Mouse (Mus musculus) embryonic facial prominence, embryonic 14.5 days (tissue): Measurements from ENCODE around the gene Gjb2. TPM values are rescaled to one million over a fixed set of nuclear protein-coding genes. Genes with fewer than 3 reads are reported as not detected.

Experiments used
- ATAC-seq: fragments of 200-750 bp; cut with Nextera tagmentation; 2 replicates; pipeline ENCODE4 v1.8.0; 2017; ENCODE audit warnings: low read depth, moderate number of reproducible peaks, moderate TSS enrichment
- DNase-seq: peaks from one replicate; pipeline ENCODE4 v3.0.0-alpha.2; 2015; ENCODE audit warnings: low spot score
- H3K27ac ChIP-seq: fragments of 300-500 bp; sonication (generic); replicated peaks from 2 replicates; pipeline ENCODE4 v1.5.1; 2014; ENCODE audit warnings: low read depth, mild to moderate bottlenecking, low read length, moderate library complexity
- H3K27me3 ChIP-seq: fragments of 300-500 bp; sonication (generic); replicated peaks from 2 replicates; pipeline ENCODE4 v1.6.1; 2014; ENCODE audit warnings: low read length; ENCODE audit not compliant: control insufficient read depth, insufficient read depth
- H3K36me3 ChIP-seq: fragments of 300-500 bp; sonication (generic); 2 replicates; pipeline ENCODE4 v1.6.1; 2014; ENCODE audit warnings: low read length, mixed read lengths; ENCODE audit not compliant: control insufficient read depth, insufficient read depth
- H3K4me1 ChIP-seq: fragments of 300-500 bp; sonication (generic); 2 replicates; pipeline ENCODE4 v1.6.1; 2014; ENCODE audit warnings: antibody characterized with exemption, low read length; ENCODE audit not compliant: control insufficient read depth, insufficient read depth
- H3K4me2 ChIP-seq: fragments of 300-500 bp; sonication (generic); 2 replicates; pipeline ENCODE4 v1.6.1; 2014; ENCODE audit warnings: low read depth, mild to moderate bottlenecking, low read length, moderate library complexity, mixed read lengths
- H3K4me3 ChIP-seq: fragments of 300-500 bp; sonication (generic); 2 replicates; pipeline ENCODE4 v1.5.1; 2014; ENCODE audit warnings: low read depth, mild to moderate bottlenecking, low read length
- H3K9ac ChIP-seq: fragments of 300-500 bp; sonication (generic); 2 replicates; pipeline ENCODE4 v1.6.1; 2014; ENCODE audit warnings: low read depth, mild to moderate bottlenecking, low read length, moderate library complexity, mixed read lengths
- H3K9me3 ChIP-seq: fragments of 300-500 bp; sonication (generic); 2 replicates; pipeline ENCODE4 v1.6.1; 2016; ENCODE audit warnings: low read length; ENCODE audit not compliant: control insufficient read depth
- WGBS: fragments of 180-500 bp; shearing (Covaris S2); extraction: QIAGEN DNeasy Blood & Tissue Kit; methylation state at CpG from one replicate; pipeline ENCODE4 v1.1.7; 2014; 5-methylcytosine and 5-hydroxymethylcytosine counted together
- polyA plus RNA-seq: library from polyadenylated mRNA; unstranded; fragments of >200 nt; fragmentation: Nextera tagmentation; extraction: Ambion mirVana; gene quantifications from 2 replicates; pipeline ENCODE4 v1.2.1, GENCODE M21; 2014

Gjb2 gene
- polyA plus RNA-seq: 30.5 and 47.2 TPM in 2 replicates

DNA sequence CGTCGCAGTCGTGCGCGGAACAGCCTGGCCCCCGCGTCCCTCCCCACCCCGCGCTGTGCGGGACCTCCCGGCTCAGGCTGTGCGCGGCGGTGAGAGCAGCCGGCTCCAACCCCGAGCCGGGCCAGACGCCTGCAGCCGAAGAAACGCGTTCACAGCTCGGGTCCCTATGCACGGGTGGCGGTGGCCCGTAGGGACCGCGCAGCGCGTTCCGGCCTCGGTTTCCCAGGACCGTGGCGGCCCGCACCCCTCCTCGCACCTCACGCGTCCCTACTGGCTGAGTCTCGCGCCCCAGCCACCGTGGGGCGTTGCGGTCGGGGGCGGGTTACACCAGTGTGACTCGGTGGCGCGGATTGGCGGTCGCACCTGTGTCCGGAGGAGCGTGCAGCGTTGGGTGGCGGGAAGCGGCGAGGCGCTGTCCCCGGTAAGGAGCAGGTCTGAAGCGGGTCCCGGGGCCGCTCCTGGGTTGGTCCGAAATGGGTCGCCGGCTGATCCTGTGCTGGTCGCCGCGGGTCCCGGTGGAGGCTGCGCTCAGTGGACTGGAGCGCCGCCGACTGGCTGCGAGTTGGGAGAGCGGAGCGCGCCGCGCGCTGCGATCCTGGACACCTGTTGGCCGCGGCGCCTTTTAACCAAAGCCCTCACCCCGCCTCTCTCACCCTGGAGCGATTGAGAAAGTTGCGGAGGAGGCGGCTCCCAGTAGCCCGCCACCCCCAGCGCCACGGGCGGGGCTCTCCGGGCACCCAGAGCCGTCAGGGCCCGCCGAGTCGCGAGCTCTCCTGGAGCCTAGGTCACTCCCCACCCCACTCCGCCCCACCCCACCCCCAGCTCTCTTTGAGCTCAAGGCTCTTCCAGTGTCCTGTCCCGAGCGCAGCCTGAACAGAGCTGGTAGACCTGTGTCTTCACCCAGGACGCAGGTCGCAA is at the start of gene Gjb2:
Gene Gjb2 (minus strand): TSS at position 597 of the 918 bp plus-strand sequence.
- peak within 1 kb of the TSS; percentile 66 for H3K4me3 ChIP-seq
- no peak within 1 kb of the TSS for H3K27ac ChIP-seq
- peaks cover 3% of the 10 kb centered on the region; the same call in 1 of the 2 replicates for H3K4me1 ChIP-seq
- H3K36me3 ChIP-seq: no peaks in the 10 kb centered on the region
- H3K4me2 ChIP-seq: peak within 1 kb of the TSS; percentile 100
- peak; percentile 54 for DNase-seq
- peak within 1 kb of the TSS; percentile 60 for H3K9ac ChIP-seq
- under 1% methylated on average over 55 of the region's 101 CpGs for WGBS
- no peaks in the 10 kb centered on the region for H3K9me3 ChIP-seq
- peak; percentile 64 for ATAC-seq
- H3K27me3 ChIP-seq: peaks cover 69% of the 10 kb centered on the region

DNA sequence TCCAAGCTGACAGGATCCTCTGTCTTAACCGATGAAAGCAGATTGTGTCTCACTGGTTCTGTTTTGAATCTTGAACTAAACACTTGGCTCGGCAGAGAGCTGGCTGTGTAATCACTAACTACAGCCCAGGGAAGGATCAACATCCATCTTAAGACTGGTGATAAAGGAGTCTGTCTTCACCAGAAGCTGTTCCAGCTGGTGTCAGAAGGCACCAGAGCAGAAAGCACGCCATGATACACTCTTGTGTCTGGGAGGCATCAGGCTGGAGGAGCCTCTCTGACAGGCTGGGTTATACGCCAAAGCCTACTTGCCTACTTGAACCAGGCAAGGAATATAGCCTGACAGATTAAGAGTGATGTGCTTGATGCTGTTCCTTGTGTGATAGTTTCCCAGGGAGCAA is 41.2 kb upstream of the Gjb2 start:
- ATAC-seq (no peak), DNase-seq (no peak)
- Histone ChIP-seq H3K4me1 (no peaks in the 10 kb centered on the region), H3K27ac (no peak overlapping the region), H3K4me2 (no peak overlapping the region), H3K4me3 (no peak overlapping the region), H3K9ac (no peak overlapping the region), H3K27me3 (no peaks in the 10 kb centered on the region), H3K9me3 (no peaks in the 10 kb centered on the region), H3K36me3 (no peaks in the 10 kb centered on the region)
- WGBS: 38% methylated on average over 4 of the region's 4 CpGs

DNA sequence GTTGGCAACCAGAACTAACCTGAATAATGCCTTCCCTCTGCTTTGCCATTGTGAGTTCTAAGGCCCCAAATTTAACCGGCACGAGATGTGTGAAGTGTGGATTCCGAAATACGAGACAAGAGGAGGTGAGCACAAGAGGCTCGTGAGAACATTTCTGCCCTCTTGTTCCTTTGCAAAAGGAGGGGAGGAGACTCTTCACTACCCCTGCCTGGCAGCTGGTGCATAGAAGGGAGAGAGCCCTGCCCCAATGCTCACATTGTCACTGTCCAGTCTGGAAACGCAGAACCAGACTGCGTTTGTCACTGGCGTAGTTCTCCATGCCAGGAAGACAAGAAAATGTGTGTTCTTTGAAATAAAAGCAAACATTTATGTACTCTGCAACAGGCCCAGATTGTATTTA is 30.8 kb upstream of the Gjb2 start:
- H3K9me3 ChIP-seq: no peaks in the 10 kb centered on the region
- WGBS: 67% methylated on average over 8 of the region's 8 CpGs
- H3K27ac ChIP-seq: no peak overlapping the region
- DNase-seq: no peak
- H3K27me3 ChIP-seq: peaks cover 41% of the 10 kb centered on the region
- H3K4me1 ChIP-seq: 0 out of 2 replicates have a peak, but pooled peaks cover 4% of the 10 kb centered on the region
- H3K9ac ChIP-seq: no peak overlapping the region
- ATAC-seq: no peak
- no peaks in the 10 kb centered on the region for H3K36me3 ChIP-seq
- no peak overlapping the region for H3K4me3 ChIP-seq
- no peak overlapping the region for H3K4me2 ChIP-seq

DNA sequence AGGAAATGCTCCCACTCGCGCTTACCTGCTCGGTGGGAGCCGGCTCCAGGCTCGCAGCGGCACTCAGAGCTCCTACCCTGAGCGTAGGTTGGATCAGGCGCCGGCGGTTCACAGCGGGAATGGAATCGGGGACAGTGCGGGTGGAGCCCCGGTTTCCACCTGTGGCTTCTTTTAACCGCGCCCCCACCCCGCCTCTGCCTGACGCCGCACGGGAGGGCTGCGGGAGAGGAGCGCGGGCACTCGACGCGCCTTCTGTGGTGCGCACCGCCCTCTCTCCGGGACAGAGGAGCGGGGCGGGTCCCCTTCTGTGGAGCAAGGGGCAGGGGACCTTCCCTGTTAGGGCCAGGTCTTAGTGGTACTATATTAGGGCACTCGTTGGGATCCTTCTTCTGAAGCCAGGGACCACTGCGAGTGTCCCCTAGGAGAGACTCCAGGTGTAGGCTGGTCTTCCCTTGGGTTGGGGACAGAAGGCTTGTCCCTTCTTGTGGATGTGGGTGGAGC is 28.7 kb upstream of the Gjb2 start, which contains the start of gene Gjb6:
Gene Gjb6 (minus strand): TSS at position 451 of the 501 bp plus-strand sequence.
- peaks cover 41% of the 10 kb centered on the region for H3K27me3 ChIP-seq
- peak within 1 kb of the TSS; percentile 42; the same call in 1 of the 2 replicates for H3K9ac ChIP-seq
- DNase-seq (no peak), ATAC-seq (0 out of 2 replicates have a peak, but pooled peaks have one; percentile 44)
- H3K4me1 ChIP-seq: 0 out of 2 replicates have a peak, but pooled peaks cover 4% of the 10 kb centered on the region
- 3% methylated on average over 14 of the region's 33 CpGs for WGBS
- H3K9me3 ChIP-seq: no peaks in the 10 kb centered on the region
- peak within 1 kb of the TSS; percentile 64 for H3K4me2 ChIP-seq
- peak within 1 kb of the TSS; percentile 41 for H3K4me3 ChIP-seq
- no peaks in the 10 kb centered on the region for H3K36me3 ChIP-seq
- H3K27ac ChIP-seq: no peak within 1 kb of the TSS

DNA sequence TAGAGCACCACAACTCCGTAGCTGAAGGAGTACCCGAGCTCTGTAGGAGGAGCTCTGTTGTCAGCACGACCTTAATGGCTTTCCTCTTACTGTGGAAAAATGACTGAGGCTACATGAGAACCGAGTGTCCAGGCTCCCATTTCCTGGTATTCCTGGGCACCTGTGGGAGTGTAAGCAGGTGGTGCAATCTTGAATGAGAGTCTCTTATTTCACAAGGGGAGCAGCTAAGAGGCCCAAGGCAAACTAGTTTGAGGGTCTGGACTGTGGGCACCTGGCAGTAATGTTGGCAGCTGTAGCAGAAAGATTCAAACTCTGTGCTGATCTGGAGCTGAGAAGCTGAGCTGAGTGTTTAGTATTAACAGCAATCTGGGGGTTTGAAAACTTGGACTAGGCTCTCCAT is 22.9 kb upstream of the Gjb2 start:
- Histone ChIP-seq H3K4me3 (no peak overlapping the region), H3K36me3 (no peaks in the 10 kb centered on the region), H3K9me3 (no peaks in the 10 kb centered on the region), H3K4me2 (no peak overlapping the region), H3K4me1 (no peaks in the 10 kb centered on the region), H3K27me3 (peaks cover 13% of the 10 kb centered on the region), H3K27ac (no peak overlapping the region), H3K9ac (no peak overlapping the region)
- ATAC-seq (peak; percentile 22; the same call in 1 of the 2 replicates), DNase-seq (no peak)
- WGBS: 51% methylated on average over 4 of the region's 4 CpGs

DNA sequence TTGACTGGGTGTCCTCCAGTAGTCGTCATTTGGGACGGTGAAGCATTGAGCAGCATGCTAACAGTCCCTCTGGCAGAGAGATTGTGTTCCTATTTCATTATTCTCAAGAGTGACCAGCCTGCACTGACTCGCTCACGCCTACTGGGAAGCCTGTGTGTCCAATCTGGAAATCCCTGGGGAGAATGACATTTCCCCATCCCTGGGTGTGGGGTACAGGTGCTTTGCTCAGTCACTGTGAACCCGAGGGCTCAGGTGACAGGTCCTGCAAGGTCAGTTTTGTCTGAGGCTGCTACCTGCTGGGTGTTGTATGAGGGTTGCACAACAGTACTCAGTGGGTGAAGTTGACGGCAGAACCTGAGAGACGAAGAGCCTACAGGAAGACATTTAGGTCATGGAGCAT is 17.8 kb upstream of the Gjb2 start:
- Histone ChIP-seq H3K9me3 (no peaks in the 10 kb centered on the region), H3K27me3 (no peaks in the 10 kb centered on the region), H3K27ac (no peak overlapping the region), H3K36me3 (no peaks in the 10 kb centered on the region), H3K4me1 (0 out of 2 replicates have a peak, but pooled peaks cover 3% of the 10 kb centered on the region), H3K4me2 (no peak overlapping the region), H3K4me3 (no peak overlapping the region), H3K9ac (no peak overlapping the region)
- 86% methylated on average over 7 of the region's 7 CpGs for WGBS
- no peak for ATAC-seq
- no peak for DNase-seq

DNA sequence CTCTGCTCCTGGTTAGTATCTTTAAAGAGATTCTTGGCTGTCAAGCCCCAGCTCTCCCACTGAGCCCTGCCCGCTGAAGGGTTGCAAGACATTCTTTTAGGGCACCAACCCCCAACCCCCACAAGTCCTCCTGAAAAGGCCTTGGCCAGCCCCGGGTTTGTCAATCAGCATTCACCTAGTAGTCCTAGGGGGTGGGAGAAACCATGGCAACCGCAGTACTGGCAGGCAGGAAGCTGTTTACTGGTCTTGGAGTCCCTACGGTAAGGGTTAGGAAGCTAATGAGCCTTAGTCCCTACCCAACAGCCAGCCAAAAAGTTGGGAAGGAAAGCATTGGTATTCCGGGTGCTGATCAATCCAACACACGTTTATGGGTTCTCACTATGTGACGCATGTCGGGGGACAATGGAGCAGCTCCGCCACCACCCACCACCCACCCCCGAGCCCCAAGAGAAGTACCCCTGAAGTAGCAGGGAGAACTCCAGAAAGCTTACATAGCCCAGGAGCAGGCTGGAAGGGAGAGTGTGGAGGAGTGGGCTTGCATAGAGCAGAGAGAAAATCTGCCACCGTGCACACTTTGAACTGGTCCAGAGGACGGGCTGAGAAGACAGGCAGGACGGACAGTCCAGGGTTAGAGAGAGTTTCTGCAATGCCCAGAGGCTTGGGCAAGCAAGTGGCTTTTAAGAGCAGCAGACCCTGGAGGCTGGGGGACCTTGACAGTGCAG is 11.5 kb upstream of the Gjb2 start, which contains the start of gene Gm4491:
Gene Gm4491 (minus strand): TSS at position 61 of the 722 bp plus-strand sequence.
- Histone ChIP-seq H3K27ac (no peak within 1 kb of the TSS), H3K27me3 (no peaks in the 10 kb centered on the region), H3K4me3 (no peak within 1 kb of the TSS), H3K9ac (no peak within 1 kb of the TSS), H3K4me1 (peaks cover 10% of the 10 kb centered on the region; the same call in 1 of the 2 replicates), H3K4me2 (no peak within 1 kb of the TSS), H3K36me3 (no peaks in the 10 kb centered on the region), H3K9me3 (no peaks in the 10 kb centered on the region)
- ATAC-seq (no peak), DNase-seq (no peak)
- WGBS: 25% methylated on average over 13 of the region's 13 CpGs

DNA sequence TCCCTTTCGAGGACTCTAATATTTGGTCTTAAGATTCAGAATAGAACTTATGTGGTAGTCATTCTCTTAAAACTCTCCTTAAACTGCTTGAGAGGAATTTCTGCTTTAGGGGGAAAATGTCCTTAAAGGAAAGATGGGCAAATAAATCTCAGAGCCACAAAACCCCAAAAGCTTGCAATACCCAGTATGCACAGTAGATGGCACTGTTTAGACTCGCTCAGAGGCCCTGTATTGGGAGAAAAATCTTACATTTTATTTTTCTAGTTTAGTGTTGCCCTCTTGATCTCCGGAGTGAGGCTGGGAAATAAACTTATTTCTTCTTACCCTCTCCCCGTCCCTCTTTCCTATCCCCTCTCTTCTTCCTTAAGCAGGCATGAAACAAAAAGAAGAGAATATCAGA is 4.7 kb upstream of the Gjb2 start:
- H3K36me3 ChIP-seq: no peaks in the 10 kb centered on the region
- H3K4me1 ChIP-seq: no peaks in the 10 kb centered on the region
- WGBS: 8% methylated on average over 4 of the region's 4 CpGs
- no peak overlapping the region for H3K9ac ChIP-seq
- no peak for ATAC-seq
- no peak overlapping the region for H3K27ac ChIP-seq
- peak; percentile 33 for DNase-seq
- peaks cover 39% of the 10 kb centered on the region for H3K27me3 ChIP-seq
- H3K9me3 ChIP-seq: no peaks in the 10 kb centered on the region
- H3K4me2 ChIP-seq: no peak overlapping the region
- H3K4me3 ChIP-seq: no peak overlapping the region
